Mouse (Mus musculus): Measurements from ENCODE around the gene Tmem266. TPM values are rescaled to one million over a fixed set of nuclear protein-coding genes. Genes with fewer than 3 reads are reported as not detected.

Tmem266 gene
- polyA plus RNA-seq, 1 experiment = 47.5 TPM

DNA sequence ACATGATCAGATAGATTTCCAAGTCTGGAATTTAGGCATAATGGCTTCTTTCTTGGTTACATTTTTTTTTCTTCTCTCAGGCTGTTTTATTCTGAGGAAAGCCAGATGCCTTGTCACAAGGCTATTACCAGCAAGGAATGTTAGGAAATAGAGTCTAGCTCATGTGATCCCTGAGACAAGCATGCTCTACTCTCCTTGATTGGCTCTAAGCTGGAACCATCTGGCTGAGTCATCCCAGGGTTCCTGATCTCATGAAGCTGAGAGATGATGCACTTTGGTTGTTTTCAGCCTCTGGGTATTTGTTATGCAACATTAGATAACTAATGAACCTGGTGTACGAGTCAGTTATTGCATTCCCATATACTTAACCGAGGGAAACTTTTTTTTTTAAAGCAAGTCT, 30.5 kb upstream of the Tmem266 start:
- TF ChIP-seq CTCF (IDR thresholded peaks at IDR 0.05; ENCODE audit: borderline replicate concordance, insufficient read depth, low read depth, low read length) (no peak), POLR2A (IDR thresholded peaks at IDR 0.05; ENCODE audit: borderline replicate concordance, insufficient read depth, low read length) (no peak)
- no peaks in the 10 kb centered on the region for H3K4me1 ChIP-seq (ENCODE audit: control insufficient read depth, insufficient read depth, low read length)

DNA sequence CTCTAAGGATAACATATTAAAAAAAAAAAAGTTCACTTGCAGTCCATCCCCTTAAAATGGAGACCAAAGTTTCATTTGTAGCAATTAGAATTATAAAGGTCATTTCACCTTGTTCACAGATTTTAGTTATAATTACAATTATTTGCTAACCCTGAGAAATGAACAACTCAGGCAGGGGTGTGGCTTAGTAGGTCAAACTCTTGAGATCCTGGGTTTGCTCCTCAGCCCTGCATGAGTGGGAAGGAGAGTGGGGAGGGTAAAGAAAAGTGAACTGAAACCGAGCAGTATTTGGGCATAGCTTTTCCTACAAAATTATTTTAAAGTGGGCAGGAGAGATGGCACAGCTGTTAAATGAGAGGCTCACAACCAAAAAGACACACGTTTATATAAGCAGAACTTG, 19.6 kb upstream of the Tmem266 start:
- TF ChIP-seq CTCF (IDR thresholded peaks at IDR 0.05; ENCODE audit: borderline replicate concordance, insufficient read depth, low read depth, low read length) (no peak), POLR2A (IDR thresholded peaks at IDR 0.05; ENCODE audit: borderline replicate concordance, insufficient read depth, low read length) (no peak)
- no peak for DNase-seq
- Histone ChIP-seq H3K27ac (ENCODE audit: insufficient read depth, low read length) (no peak overlapping the region), H3K4me3 (replicated peaks; ENCODE audit: insufficient read depth, low read depth, low read length) (no peak overlapping the region), H3K27me3 (ENCODE audit: control insufficient read depth, insufficient read depth, low read length) (no peaks in the 10 kb centered on the region), H3K4me1 (ENCODE audit: control insufficient read depth, insufficient read depth, low read length) (no peaks in the 10 kb centered on the region)
- 72% methylated on average over 2 of the region's 2 CpGs for WGBS

More for the DNA sequence above, 30.5 kb upstream of the Tmem266 start:
- WGBS = 67% methylated on average over 2 of the region's 2 CpGs
- Histone ChIP-seq H3K4me3 (replicated peaks; ENCODE audit: insufficient read depth, low read depth, low read length) (no peak overlapping the region), H3K27me3 (ENCODE audit: control insufficient read depth, insufficient read depth, low read length) (no peaks in the 10 kb centered on the region), H3K27ac (ENCODE audit: insufficient read depth, low read length) (no peak overlapping the region)
- DNase-seq = no peak

- 71% methylated on average over 5 of the region's 5 CpGs for WGBS
- H3K27ac ChIP-seq (ENCODE audit: insufficient read depth, low read length) = no peak overlapping the region
Observed at GRCm38 (mm10) chr9:55307557-55307956, 19.2 kb upstream of the Tmem266 start.

GRCm38 (mm10) chr9:55308455-55308854, 18.3 kb upstream of the Tmem266 start:
- no peak for DNase-seq
- Histone ChIP-seq H3K4me1 (ENCODE audit: control insufficient read depth, insufficient read depth, low read length) (no peaks in the 10 kb centered on the region), H3K27me3 (ENCODE audit: control insufficient read depth, insufficient read depth, low read length) (no peaks in the 10 kb centered on the region), H3K27ac (ENCODE audit: insufficient read depth, low read length) (no peak overlapping the region), H3K4me3 (replicated peaks; ENCODE audit: insufficient read depth, low read depth, low read length) (no peak overlapping the region)
- TF ChIP-seq POLR2A (IDR thresholded peaks at IDR 0.05; ENCODE audit: borderline replicate concordance, insufficient read depth, low read length) (no peak), CTCF (IDR thresholded peaks at IDR 0.05; ENCODE audit: borderline replicate concordance, insufficient read depth, low read depth, low read length) (no peak)
- 90% methylated on average over 5 of the region's 5 CpGs for WGBS

More at GRCm38 (mm10) chr9:55307557-55307956, 19.2 kb upstream of the Tmem266 start:
- no peak for TF ChIP-seq CTCF (IDR thresholded peaks at IDR 0.05; ENCODE audit: borderline replicate concordance, insufficient read depth, low read depth, low read length)
- no peak for TF ChIP-seq POLR2A (IDR thresholded peaks at IDR 0.05; ENCODE audit: borderline replicate concordance, insufficient read depth, low read length)
- no peak for DNase-seq
- H3K27me3 ChIP-seq (ENCODE audit: control insufficient read depth, insufficient read depth, low read length) = no peaks in the 10 kb centered on the region
- H3K4me1 ChIP-seq (ENCODE audit: control insufficient read depth, insufficient read depth, low read length) = no peaks in the 10 kb centered on the region
- H3K4me3 ChIP-seq (replicated peaks; ENCODE audit: insufficient read depth, low read depth, low read length) = no peak overlapping the region

GRCm38 (mm10) chr9:55311560-55311959, 15.2 kb upstream of the Tmem266 start:
- Histone ChIP-seq H3K27ac (ENCODE audit: insufficient read depth, low read length) (no peak overlapping the region), H3K27me3 (ENCODE audit: control insufficient read depth, insufficient read depth, low read length) (no peaks in the 10 kb centered on the region), H3K4me1 (ENCODE audit: control insufficient read depth, insufficient read depth, low read length) (no peaks in the 10 kb centered on the region; the same call in 1 of the 2 replicates), H3K4me3 (replicated peaks; ENCODE audit: insufficient read depth, low read depth, low read length) (no peak overlapping the region)
- 9% methylated on average over 5 of the region's 5 CpGs for WGBS
- peak; percentile 83 to 85 for DNase-seq
- TF ChIP-seq POLR2A (IDR thresholded peaks at IDR 0.05; ENCODE audit: borderline replicate concordance, insufficient read depth, low read length) (no peak), CTCF (IDR thresholded peaks at IDR 0.05; ENCODE audit: borderline replicate concordance, insufficient read depth, low read depth, low read length) (peak; percentile 85)

- H3K4me3 ChIP-seq (replicated peaks; ENCODE audit: insufficient read depth, low read depth, low read length) = no peak overlapping the region
- no peak overlapping the region for H3K27ac ChIP-seq (ENCODE audit: insufficient read depth, low read length)
- DNase-seq = no peak
- no peak for TF ChIP-seq POLR2A (IDR thresholded peaks at IDR 0.05; ENCODE audit: borderline replicate concordance, insufficient read depth, low read length)
- no peak for TF ChIP-seq CTCF (IDR thresholded peaks at IDR 0.05; ENCODE audit: borderline replicate concordance, insufficient read depth, low read depth, low read length)
- WGBS = 73% methylated on average over 12 of the region's 12 CpGs
- no peaks in the 10 kb centered on the region; the same call in 1 of the 2 replicates for H3K4me1 ChIP-seq (ENCODE audit: control insufficient read depth, insufficient read depth, low read length)
- H3K27me3 ChIP-seq (ENCODE audit: control insufficient read depth, insufficient read depth, low read length) = no peaks in the 10 kb centered on the region
Observed at GRCm38 (mm10) chr9:55313619-55314261, 13.0 kb upstream of the Tmem266 start.

DNA sequence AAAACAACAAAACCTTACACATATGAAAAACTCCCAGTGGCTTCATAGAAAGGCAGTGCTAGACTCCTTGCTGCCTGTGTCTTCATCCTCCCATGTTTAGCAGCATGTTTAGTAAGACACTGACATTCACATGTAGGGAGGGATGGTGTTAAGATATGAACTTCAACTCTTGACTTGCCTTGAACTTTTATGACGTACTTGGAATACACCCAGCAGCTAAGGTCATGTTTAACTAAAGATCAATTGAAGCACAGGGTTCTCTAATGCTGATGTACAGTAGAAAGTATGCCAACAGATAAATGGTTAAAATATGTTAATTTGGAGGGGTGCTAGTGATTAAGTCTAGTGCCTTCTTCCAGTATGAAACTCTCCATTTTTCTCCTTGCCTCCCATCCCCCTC, 4.1 kb upstream of the Tmem266 start:
- TF ChIP-seq POLR2A (IDR thresholded peaks at IDR 0.05; ENCODE audit: borderline replicate concordance, insufficient read depth, low read length) (no peak), CTCF (IDR thresholded peaks at IDR 0.05; ENCODE audit: borderline replicate concordance, insufficient read depth, low read depth, low read length) (no peak)
- WGBS = 87% methylated on average over 1 of the region's 1 CpGs
- H3K4me3 ChIP-seq (replicated peaks; ENCODE audit: insufficient read depth, low read depth, low read length) = no peak overlapping the region

DNA sequence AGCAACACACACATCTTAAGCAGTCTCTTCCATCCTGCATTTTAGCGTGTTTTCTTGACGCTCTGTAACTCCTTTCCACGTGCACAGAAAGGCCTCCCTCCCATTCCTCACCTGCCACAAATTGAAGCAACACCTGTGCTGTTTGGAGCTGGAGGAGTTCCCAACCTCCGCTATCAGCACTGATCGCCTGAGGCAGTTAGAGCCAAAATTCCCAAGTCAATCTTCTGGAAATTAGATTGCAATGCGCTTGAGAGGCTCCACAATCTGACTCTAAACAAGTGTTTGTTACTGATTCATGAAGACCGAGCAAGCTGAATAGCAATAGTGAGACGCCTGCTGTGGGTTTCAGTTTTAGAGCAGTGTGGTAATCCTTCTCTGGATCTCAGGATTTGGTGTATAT, 2.6 kb upstream of the Tmem266 start:
- DNase-seq = peak; percentile 54 to 56
- WGBS = 15% methylated on average over 8 of the region's 8 CpGs
- H3K27ac ChIP-seq (ENCODE audit: insufficient read depth, low read length) = peak overlapping the region; percentile 40; the same call in 1 of the 2 replicates
- peaks cover 6% of the 10 kb centered on the region; the same call in 1 of the 2 replicates for H3K4me1 ChIP-seq (ENCODE audit: control insufficient read depth, insufficient read depth, low read length)
- peak overlapping the region; percentile 32 for H3K4me3 ChIP-seq (replicated peaks; ENCODE audit: insufficient read depth, low read depth, low read length)
- TF ChIP-seq CTCF (IDR thresholded peaks at IDR 0.05; ENCODE audit: borderline replicate concordance, insufficient read depth, low read depth, low read length) (no peak), POLR2A (IDR thresholded peaks at IDR 0.05; ENCODE audit: borderline replicate concordance, insufficient read depth, low read length) (no peak)
- no peaks in the 10 kb centered on the region for H3K27me3 ChIP-seq (ENCODE audit: control insufficient read depth, insufficient read depth, low read length)

More for the DNA sequence above, 4.1 kb upstream of the Tmem266 start:
- no peak overlapping the region for H3K27ac ChIP-seq (ENCODE audit: insufficient read depth, low read length)
- DNase-seq = no peak
- no peaks in the 10 kb centered on the region for H3K27me3 ChIP-seq (ENCODE audit: control insufficient read depth, insufficient read depth, low read length)
- peaks cover 6% of the 10 kb centered on the region; the same call in 1 of the 2 replicates for H3K4me1 ChIP-seq (ENCODE audit: control insufficient read depth, insufficient read depth, low read length)

Data from cerebellum, adult 2 months (tissue).